Mouse (Mus musculus) B cell, adult 2 months (primary cell): Measurements from ENCODE around the gene Sec14l5.
A peak's percentile ranks its signal among the peaks of the same experiment; 100 is the strongest.

Source experiments
- DNase-seq, 2 experiments: peaks; one replicate each; pipeline ENCODE4 v3.0.0; 2022

Sec14l5 gene

GRCm38 (mm10) chr16:5147037-5147385 is at the start of gene Sec14l5:
Sec14l5 (plus strand) TSS chr16:5147109.
- no peak for DNase-seq

- DNase-seq: no peak
Observed at GRCm38 (mm10) chr16:5101000-5101399, 45.9 kb upstream of the Sec14l5 start.

- no peak for DNase-seq
Observed at GRCm38 (mm10) chr16:5109877-5110276, 37.0 kb upstream of the Sec14l5 start.

GRCm38 (mm10) chr16:5111021-5111420 is 35.9 kb upstream of the Sec14l5 start:
- no peak for DNase-seq

GRCm38 (mm10) chr16:5113002-5113550 is 33.8 kb upstream of the Sec14l5 start:
- no peak for DNase-seq

GRCm38 (mm10) chr16:5113582-5113981 is 33.3 kb upstream of the Sec14l5 start:
- DNase-seq: no peak

- DNase-seq: no peak
Observed at GRCm38 (mm10) chr16:5119385-5119784, 27.5 kb upstream of the Sec14l5 start.

GRCm38 (mm10) chr16:5119845-5120244 is 27.1 kb upstream of the Sec14l5 start:
- no peak for DNase-seq

- DNase-seq: no peak
Observed at GRCm38 (mm10) chr16:5123476-5123875, 23.4 kb upstream of the Sec14l5 start.

GRCm38 (mm10) chr16:5130196-5130595 is 16.7 kb upstream of the Sec14l5 start:
- DNase-seq: no peak

GRCm38 (mm10) chr16:5130766-5131165 is 16.1 kb upstream of the Sec14l5 start:
- no peak for DNase-seq

GRCm38 (mm10) chr16:5131251-5131922 is 15.5 kb upstream of the Sec14l5 start:
- DNase-seq: no peak

- peak; percentile 43 to 51 for DNase-seq
Observed at GRCm38 (mm10) chr16:5132401-5132801, 14.5 kb upstream of the Sec14l5 start, which contains the start of gene Ppl. Ppl (minus strand) TSS chr16:5132421.

- DNase-seq: peak; percentile 23 to 35
Observed at GRCm38 (mm10) chr16:5134623-5135330, 12.1 kb upstream of the Sec14l5 start.

- no peak for DNase-seq
Observed at GRCm38 (mm10) chr16:5135551-5136261, 11.2 kb upstream of the Sec14l5 start.

- DNase-seq: no peak
Observed at GRCm38 (mm10) chr16:5136505-5136904, 10.4 kb upstream of the Sec14l5 start.

GRCm38 (mm10) chr16:5137006-5137540 is 9.8 kb upstream of the Sec14l5 start:
- DNase-seq: no peak

GRCm38 (mm10) chr16:5139741-5140140 is 7.2 kb upstream of the Sec14l5 start:
- DNase-seq: no peak

- DNase-seq: peak; percentile 82 to 86
Observed at GRCm38 (mm10) chr16:5145570-5145969, 1.3 kb upstream of the Sec14l5 start.

GRCm38 (mm10) chr16:5146367-5147036 is 407 bp upstream of the Sec14l5 start:
- peak; percentile 33 to 42 for DNase-seq

GRCm38 (mm10) chr16:5150544-5150943 is 3.6 kb downstream of the Sec14l5 start:
- DNase-seq: no peak

GRCm38 (mm10) chr16:5153299-5154026 is 6.6 kb downstream of the Sec14l5 start:
- DNase-seq: no peak
